Mouse (Mus musculus) forebrain, postnatal 0 days (tissue): ENCODE measurements around the gene Tmem8. TPM values are rescaled to one million over a fixed set of nuclear protein-coding genes. Genes with fewer than 3 reads are reported as not detected.

Experiments used
- ATAC-seq: fragments of 200-750 bp; cut with Nextera tagmentation; 2 replicates; pipeline ENCODE4 v1.8.0; 2017; ENCODE audit warnings: mild to moderate bottlenecking, moderate library complexity
- DNase-seq: peaks from one replicate; pipeline ENCODE4 v3.0.0-alpha.2; 2015
- H3K27ac ChIP-seq: fragments of 300-500 bp; sonication (generic); 2 replicates; pipeline ENCODE4 v1.5.1; 2014; ENCODE audit warnings: low read depth, mild to moderate bottlenecking, antibody characterized with exemption, low read length, moderate library complexity, mixed read lengths
- H3K27me3 ChIP-seq: fragments of 300-500 bp; sonication (generic); 2 replicates; pipeline ENCODE4 v1.6.1; 2014; ENCODE audit warnings: mild to moderate bottlenecking, low read length, mixed read lengths; ENCODE audit not compliant: insufficient read depth
- H3K36me3 ChIP-seq: fragments of 300-500 bp; sonication (generic); 2 replicates; pipeline ENCODE4 v1.6.1; 2014; ENCODE audit warnings: mild to moderate bottlenecking, moderate library complexity; ENCODE audit not compliant: insufficient read depth
- H3K4me1 ChIP-seq: fragments of 300-500 bp; sonication (generic); 2 replicates; pipeline ENCODE4 v1.6.1; 2014; ENCODE audit warnings: antibody characterized with exemption; ENCODE audit not compliant: insufficient read depth
- H3K4me2 ChIP-seq: fragments of 300-500 bp; sonication (generic); 2 replicates; pipeline ENCODE4 v1.6.1; 2014; ENCODE audit warnings: low read depth, mild to moderate bottlenecking, moderate library complexity
- H3K4me3 ChIP-seq: fragments of 300-500 bp; sonication (generic); 2 replicates; pipeline ENCODE4 v1.5.1; 2014; ENCODE audit warnings: low read depth, low read length, mixed read lengths
- H3K9ac ChIP-seq: fragments of 300-500 bp; sonication (generic); 2 replicates; pipeline ENCODE4 v1.6.1; 2014; ENCODE audit warnings: mild to moderate bottlenecking
- H3K9me3 ChIP-seq: fragments of 300-500 bp; sonication (generic); 2 replicates; pipeline ENCODE4 v1.6.1; 2016; ENCODE audit warnings: low read length
- CTCF ChIP-seq: sonication (generic); IDR thresholded peaks from 2 replicates; pipeline ENCODE4 v1.5.1; 2016; ENCODE audit warnings: antibody characterized with exemption, control low read depth, low read depth
- WGBS: fragments of 180-500 bp; shearing (Covaris S2); extraction: QIAGEN DNeasy Blood & Tissue Kit; methylation state at CpG from one replicate; pipeline ENCODE4 v1.1.7; 2014; 5-methylcytosine and 5-hydroxymethylcytosine counted together
- polyA plus RNA-seq: library from polyadenylated mRNA; unstranded; fragments of >200 nt; fragmentation: Nextera tagmentation; extraction: Ambion mirVana; gene quantifications from 2 replicates; pipeline ENCODE4 v1.2.1, GENCODE M21; 2015
- total RNA-seq: library from RNA; depleted of rRNA; stranded (reverse); fragments of >200 nt; gene quantifications from 2 replicates; pipeline ENCODE4 v1.2.3, GENCODE M21; 2014

Tmem8 gene
- total and polyA plus RNA-seq, 2 experiments from 2014 or later = 2.5 to 4.3 TPM

GRCm38 (mm10) chr17:26131062-26131732, 18.1 kb downstream of the Tmem8 start:
- no peak overlapping the region for H3K27ac ChIP-seq
- no peaks in the 10 kb centered on the region for H3K27me3 ChIP-seq
- no peak for TF ChIP-seq CTCF
- H3K4me2 ChIP-seq = no peak overlapping the region
- 0 out of 2 replicates have a peak overlapping the region, but pooled peaks have one; percentile 0 for H3K4me3 ChIP-seq
- no peak overlapping the region for H3K9ac ChIP-seq
- DNase-seq = no peak
- 74% methylated on average over 18 of the region's 18 CpGs for WGBS
- no peaks in the 10 kb centered on the region for H3K9me3 ChIP-seq
- ATAC-seq = peak; percentile 53; the same call in 1 of the 2 replicates
- H3K4me1 ChIP-seq = no peaks in the 10 kb centered on the region
- H3K36me3 ChIP-seq = peaks cover 45% of the 10 kb centered on the region

GRCm38 (mm10) chr17:26131856-26132853, 19.1 kb downstream of the Tmem8 start:
- H3K36me3 ChIP-seq = peaks cover 35% of the 10 kb centered on the region
- H3K27me3 ChIP-seq = no peaks in the 10 kb centered on the region
- ATAC-seq = no peak
- H3K9ac ChIP-seq = no peak overlapping the region
- no peak overlapping the region for H3K27ac ChIP-seq
- H3K4me3 ChIP-seq = 0 out of 2 replicates have a peak overlapping the region, but pooled peaks have one; percentile 0
- H3K4me1 ChIP-seq = no peaks in the 10 kb centered on the region
- 64% methylated on average over 18 of the region's 18 CpGs for WGBS
- no peak overlapping the region for H3K4me2 ChIP-seq
- TF ChIP-seq CTCF = no peak
- no peak for DNase-seq
- H3K9me3 ChIP-seq = no peaks in the 10 kb centered on the region

GRCm38 (mm10) chr17:26137106-26137750, 24.1 kb downstream of the Tmem8 start:
- Histone ChIP-seq H3K4me3 (no peak overlapping the region), H3K4me2 (no peak overlapping the region), H3K9ac (no peak overlapping the region), H3K9me3 (no peaks in the 10 kb centered on the region), H3K4me1 (peaks cover 13% of the 10 kb centered on the region; the same call in 1 of the 2 replicates), H3K27ac (no peak overlapping the region), H3K27me3 (no peaks in the 10 kb centered on the region), H3K36me3 (no peaks in the 10 kb centered on the region)
- ATAC-seq (no peak), DNase-seq (no peak)
- TF ChIP-seq CTCF = no peak
- WGBS = 94% methylated on average over 11 of the region's 11 CpGs

DNA sequence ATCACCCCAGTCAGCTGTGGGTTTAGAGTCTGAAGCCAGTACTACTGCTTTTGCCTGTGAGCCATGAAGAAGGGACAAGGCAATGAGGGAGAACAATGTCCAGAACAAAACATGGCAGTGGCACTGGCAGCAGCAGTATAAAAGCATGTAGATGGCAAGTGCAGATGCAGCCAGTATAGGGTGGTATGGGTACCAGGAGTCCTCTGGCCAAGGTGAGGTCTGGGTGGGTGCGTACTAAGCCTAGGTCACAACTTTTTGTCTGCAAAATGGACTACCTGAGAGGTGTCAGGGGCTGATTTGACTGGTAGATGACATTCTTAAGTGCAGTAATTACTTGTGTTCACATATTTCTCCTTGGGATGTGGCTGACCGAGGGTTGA, 24.6 kb downstream of the Tmem8 start:
- Histone ChIP-seq H3K4me1 (peaks cover 13% of the 10 kb centered on the region; the same call in 1 of the 2 replicates), H3K9me3 (no peaks in the 10 kb centered on the region), H3K4me2 (peak overlapping the region; percentile 78), H3K36me3 (peaks cover 3% of the 10 kb centered on the region), H3K9ac (0 out of 2 replicates have a peak overlapping the region, but pooled peaks have one; percentile 93), H3K27ac (peak overlapping the region; percentile 94; the same call in 1 of the 2 replicates), H3K4me3 (peak overlapping the region; percentile 95), H3K27me3 (no peaks in the 10 kb centered on the region)
- no peak for TF ChIP-seq CTCF
- ATAC-seq (no peak), DNase-seq (no peak)
- WGBS = 75% methylated on average over 2 of the region's 2 CpGs

DNA sequence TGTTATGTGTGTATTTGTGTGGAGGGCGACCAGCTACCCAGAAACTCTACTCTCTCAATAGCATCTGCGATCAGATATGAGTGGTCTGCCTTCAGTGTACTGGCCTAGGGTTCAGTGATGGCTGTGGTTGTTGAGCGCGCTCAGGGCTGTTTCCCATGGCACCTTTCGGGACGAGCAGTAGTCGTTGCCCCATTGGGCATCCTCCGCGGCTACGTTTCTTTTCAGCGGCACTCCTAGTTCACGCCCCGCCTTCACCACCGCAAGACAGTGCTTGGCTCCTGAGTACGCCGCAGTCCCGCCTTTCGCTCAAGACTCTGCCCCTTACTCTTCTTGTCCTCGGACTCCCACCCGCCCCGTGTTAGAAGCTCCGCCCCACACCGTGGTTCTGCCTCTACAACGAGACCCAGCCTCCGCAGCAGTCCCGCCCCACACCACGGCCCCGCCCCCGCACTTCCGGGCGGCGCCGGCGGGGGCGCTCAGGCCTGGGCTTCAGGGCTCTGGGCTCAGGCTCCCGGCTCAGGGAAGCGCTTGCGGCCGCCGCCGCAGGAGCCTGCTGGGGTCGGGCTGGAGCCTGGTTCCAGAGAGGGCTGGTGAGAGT, 25.2 kb downstream of the Tmem8 start, which contains the start of gene Axin1:
TSS of gene Axin1 (plus strand) at position 450 of the 598 bp plus-strand sequence.
- TF ChIP-seq CTCF = peak; percentile 76
- Histone ChIP-seq H3K27me3 (no peaks in the 10 kb centered on the region), H3K36me3 (peaks cover 9% of the 10 kb centered on the region), H3K27ac (peak within 1 kb of the TSS; percentile 94), H3K4me3 (peak within 1 kb of the TSS; percentile 95), H3K9ac (peak within 1 kb of the TSS; percentile 93), H3K4me2 (peak within 1 kb of the TSS; percentile 78), H3K4me1 (peaks cover 13% of the 10 kb centered on the region; the same call in 1 of the 2 replicates), H3K9me3 (no peaks in the 10 kb centered on the region)
- ATAC-seq (peak; percentile 98), DNase-seq (peak; percentile 97)
- under 1% methylated on average over 42 of the region's 42 CpGs for WGBS

DNA sequence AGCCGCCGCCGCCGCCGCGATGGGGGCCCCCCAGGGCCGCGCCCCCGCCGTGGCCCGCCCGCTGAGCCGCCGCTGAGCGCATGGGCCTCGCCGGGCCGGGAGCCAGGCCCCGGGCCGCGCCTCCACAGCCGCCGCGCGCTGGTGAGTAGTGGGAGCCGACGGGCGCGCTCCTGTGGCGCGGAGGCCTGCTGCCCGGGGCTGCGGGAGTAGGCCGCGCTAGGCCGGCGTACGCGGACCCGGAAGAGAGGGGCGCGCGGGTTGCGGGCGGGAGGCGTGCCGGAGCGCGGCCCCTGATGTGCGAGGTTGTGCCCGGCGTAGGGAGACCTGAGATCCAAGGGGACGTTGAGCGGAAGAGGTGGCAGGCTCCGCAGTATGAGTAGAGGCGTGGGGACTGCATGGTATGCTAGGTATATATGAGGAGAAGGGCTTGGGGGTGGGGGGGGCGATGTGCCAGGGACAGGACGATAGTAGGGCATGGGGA, 25.8 kb downstream of the Tmem8 start:
- Histone ChIP-seq H3K9me3 (no peaks in the 10 kb centered on the region), H3K36me3 (peaks cover 13% of the 10 kb centered on the region), H3K9ac (peak overlapping the region; percentile 93), H3K27ac (peak overlapping the region; percentile 94), H3K4me1 (peaks cover 13% of the 10 kb centered on the region; the same call in 1 of the 2 replicates), H3K4me3 (peak overlapping the region; percentile 95), H3K4me2 (peak overlapping the region; percentile 78), H3K27me3 (no peaks in the 10 kb centered on the region)
- DNase-seq (peak; percentile 65), ATAC-seq (peak; percentile 67)
- TF ChIP-seq CTCF = no peak
- WGBS = 4% methylated on average over 54 of the region's 58 CpGs
